Mouse (Mus musculus) hindbrain, embryonic 15.5 days (tissue): ENCODE data around the gene Dpagt1. TPM values are rescaled to one million over a fixed set of nuclear protein-coding genes. Genes with fewer than 3 reads are reported as not detected.
"Not testable (repeated sequence)": the region's sequence is repeated elsewhere in the genome, so short reads cannot be mapped to it uniquely, and the experiment has no call there.

Experiments used
- ATAC-seq: fragments of 200-750 bp; cut with Nextera tagmentation; 2 replicates; pipeline ENCODE4 v1.8.0; 2017; ENCODE audit warnings: low read depth, moderate number of reproducible peaks, moderate TSS enrichment; ENCODE audit not compliant: low FRiP score
- H3K27ac ChIP-seq: fragments of 300-500 bp; sonication (generic); replicated peaks from 2 replicates; pipeline ENCODE4 v1.5.1; 2015; ENCODE audit warnings: mild to moderate bottlenecking, inconsistent platforms
- H3K27me3 ChIP-seq: fragments of 300-500 bp; sonication (generic); 2 replicates; pipeline ENCODE4 v1.6.1; 2015; ENCODE audit warnings: control low read depth, inconsistent platforms
- H3K36me3 ChIP-seq: fragments of 300-500 bp; sonication (generic); 2 replicates; pipeline ENCODE4 v1.6.1; 2015; ENCODE audit warnings: control low read depth, inconsistent platforms
- H3K4me1 ChIP-seq: fragments of 300-500 bp; sonication (generic); replicated peaks from 2 replicates; pipeline ENCODE4 v1.6.1; 2015; ENCODE audit warnings: control low read depth, inconsistent platforms
- H3K4me2 ChIP-seq: fragments of 300-500 bp; sonication (generic); 2 replicates; pipeline ENCODE4 v1.6.1; 2015; ENCODE audit warnings: moderate library complexity, mild to moderate bottlenecking, inconsistent platforms
- H3K4me3 ChIP-seq: fragments of 300-500 bp; sonication (generic); 2 replicates; pipeline ENCODE4 v1.5.1; 2015; ENCODE audit warnings: mild to moderate bottlenecking, inconsistent platforms
- H3K9ac ChIP-seq: fragments of 300-500 bp; sonication (generic); 2 replicates; pipeline ENCODE4 v1.6.1; 2015; ENCODE audit warnings: inconsistent platforms
- H3K9me3 ChIP-seq: fragments of 300-500 bp; sonication (generic); 2 replicates; pipeline ENCODE4 v1.6.1; 2016; ENCODE audit warnings: control low read depth, inconsistent platforms
- WGBS: fragments of 180-500 bp; shearing (Covaris S2); methylation state at CpG from one replicate; pipeline ENCODE4 v1.1.7; 2015; 5-methylcytosine and 5-hydroxymethylcytosine counted together
- polyA plus RNA-seq: library from polyadenylated mRNA; unstranded; fragments of >200 nt; fragmentation: Nextera tagmentation; extraction: Ambion mirVana; gene quantifications from 2 replicates; pipeline ENCODE4 v1.2.1, GENCODE M21; 2015

The Dpagt1 gene
- polyA plus RNA-seq, 1 experiment from 2014 or later: 38.7 TPM

DNA sequence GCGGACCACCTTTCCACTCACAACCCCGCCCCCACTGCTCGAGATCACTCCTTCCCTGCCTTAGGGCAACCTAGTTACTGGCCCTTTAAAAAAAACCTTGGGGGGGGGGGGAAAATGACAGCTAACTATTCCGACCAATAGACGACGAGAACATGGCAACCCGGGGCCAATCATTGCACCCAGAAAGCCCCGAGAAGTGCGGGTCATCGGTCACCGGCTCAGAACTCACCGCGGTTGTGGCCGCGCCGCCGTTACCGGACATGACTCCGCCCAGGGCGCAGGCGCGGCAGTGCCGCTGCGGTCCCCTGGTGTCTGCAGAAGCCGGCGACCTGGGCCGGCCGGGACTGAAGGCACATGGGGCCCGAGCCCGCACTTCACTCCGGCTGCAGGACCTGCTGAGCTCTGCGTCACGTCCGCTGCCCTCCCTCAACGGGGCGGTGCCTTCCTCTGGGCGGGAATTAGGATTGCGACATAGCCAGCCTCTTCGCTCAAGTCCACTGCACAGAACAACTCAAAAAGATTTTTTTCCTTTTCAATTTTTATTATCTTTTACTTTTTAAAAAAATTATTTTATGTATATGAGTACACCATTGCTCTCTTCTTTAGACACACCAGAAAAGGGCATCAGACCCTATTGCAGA, 18.1 kb downstream of the Dpagt1 start, which contains the start of gene Hmbs:
Gene Hmbs (minus strand): TSS at position 448 of the 641 bp plus-strand sequence.
- no peaks in the 10 kb centered on the region for H3K27me3 ChIP-seq
- H3K27ac ChIP-seq: peak within 1 kb of the TSS; percentile 97
- 0% methylated on average over 39 of the region's 39 CpGs for WGBS
- H3K9ac ChIP-seq: peak within 1 kb of the TSS; percentile 70
- H3K36me3 ChIP-seq: peaks cover 19% of the 10 kb centered on the region
- no peaks in the 10 kb centered on the region for H3K9me3 ChIP-seq
- peak; percentile 96 for ATAC-seq
- peak within 1 kb of the TSS; percentile 67 for H3K4me3 ChIP-seq
- peak within 1 kb of the TSS; percentile 64 for H3K4me2 ChIP-seq
- peaks cover 15% of the 10 kb centered on the region for H3K4me1 ChIP-seq

DNA sequence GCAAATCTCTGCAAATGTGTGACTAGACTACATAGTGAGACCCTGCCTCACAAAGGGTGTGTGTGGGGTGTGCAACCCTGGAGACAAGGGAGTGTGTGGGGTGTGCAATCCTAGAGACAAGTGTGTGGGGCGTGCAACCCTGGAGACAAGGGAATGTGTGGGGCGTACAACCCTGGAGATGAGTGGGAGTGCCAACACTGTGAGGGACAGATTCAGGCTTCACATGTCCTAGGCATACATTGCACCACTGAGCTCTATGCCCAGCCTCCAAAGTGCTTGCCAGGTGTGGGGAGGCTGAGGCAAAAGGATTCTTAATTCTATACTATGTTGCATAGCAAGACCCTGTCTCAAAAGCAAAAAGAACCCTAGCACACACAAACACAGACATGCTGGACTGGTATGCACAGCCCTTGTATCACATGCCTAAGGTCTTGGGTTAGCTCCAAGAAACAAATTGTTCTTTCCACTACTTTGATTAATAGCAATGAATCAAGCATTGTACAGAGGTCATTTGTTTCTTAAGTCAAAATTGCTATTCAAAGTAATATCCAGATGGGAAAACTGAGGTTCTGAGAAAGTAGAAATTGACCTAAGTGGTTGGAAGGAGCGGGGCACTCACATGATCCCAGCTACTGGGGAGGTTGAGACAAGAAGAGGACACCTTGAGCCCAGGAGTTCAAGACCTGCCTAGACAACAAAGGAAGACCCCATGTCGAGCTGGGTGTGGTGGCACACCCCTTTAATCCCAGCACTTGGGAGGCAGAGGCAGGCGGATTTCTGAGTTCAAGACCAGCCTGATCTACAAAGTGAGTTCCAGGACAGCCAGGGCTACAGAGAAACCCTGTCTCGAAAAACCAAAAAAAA, 20.0 kb downstream of the Dpagt1 start:
- no peak for ATAC-seq
- peaks cover 15% of the 10 kb centered on the region for H3K4me1 ChIP-seq
- H3K4me3 ChIP-seq: no peak overlapping the region
- H3K9ac ChIP-seq: no peak overlapping the region
- no peaks in the 10 kb centered on the region for H3K9me3 ChIP-seq
- peaks cover 35% of the 10 kb centered on the region for H3K36me3 ChIP-seq
- no peaks in the 10 kb centered on the region for H3K27me3 ChIP-seq
- H3K4me2 ChIP-seq: no peak overlapping the region
- 92% methylated on average over 6 of the region's 6 CpGs for WGBS
- H3K27ac ChIP-seq: no peak overlapping the region

DNA sequence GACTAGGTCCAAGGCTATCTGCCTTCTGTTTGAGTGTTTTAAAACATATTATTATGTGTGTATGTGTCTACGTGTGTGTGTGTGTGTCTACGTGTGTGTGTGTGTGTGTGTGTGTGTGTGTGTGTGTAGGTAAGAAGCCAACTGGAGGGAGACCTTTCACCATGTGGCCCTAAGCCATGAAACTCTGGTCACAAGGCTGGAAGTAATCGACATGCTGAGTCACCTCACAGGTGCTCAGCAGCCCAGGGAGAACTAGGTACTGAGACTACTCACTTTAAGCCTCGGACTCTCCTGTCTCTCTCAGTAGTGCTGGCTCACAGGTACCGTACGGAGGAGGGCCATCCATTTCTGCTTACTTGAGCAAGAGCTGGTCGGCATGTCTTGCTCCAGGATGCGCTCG, 21.3 kb downstream of the Dpagt1 start:
- Histone ChIP-seq H3K4me1 (peaks cover 14% of the 10 kb centered on the region), H3K4me3 (no peak overlapping the region), H3K4me2 (no peak overlapping the region), H3K9me3 (no peaks in the 10 kb centered on the region), H3K27ac (no peak overlapping the region), H3K36me3 (peaks cover 48% of the 10 kb centered on the region), H3K9ac (no peak overlapping the region), H3K27me3 (no peaks in the 10 kb centered on the region)
- ATAC-seq: no peak
- WGBS: 95% methylated on average over 9 of the region's 9 CpGs

DNA sequence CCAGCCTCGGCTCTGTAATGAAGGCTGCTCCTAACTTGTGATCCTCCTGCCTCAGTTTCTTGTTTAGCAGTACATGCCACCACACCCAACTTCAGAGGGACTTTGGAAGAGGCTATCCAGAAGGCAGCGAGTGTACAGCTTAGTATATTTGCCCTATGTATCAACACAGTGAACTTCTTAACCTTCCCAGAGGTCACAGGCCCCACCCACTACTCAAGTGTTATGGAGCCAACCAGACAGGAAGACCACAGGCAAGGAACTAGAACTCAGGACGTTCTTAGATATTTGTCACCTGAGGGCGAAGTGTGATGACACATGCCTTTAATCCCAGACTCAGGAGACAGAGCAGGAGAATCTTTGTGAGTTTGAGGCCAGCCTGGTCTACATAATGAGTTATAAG, 21.8 kb downstream of the Dpagt1 start:
- H3K4me2 ChIP-seq: no peak overlapping the region
- H3K9me3 ChIP-seq: no peaks in the 10 kb centered on the region
- H3K9ac ChIP-seq: no peak overlapping the region
- H3K27me3 ChIP-seq: no peaks in the 10 kb centered on the region
- no peak overlapping the region for H3K4me3 ChIP-seq
- H3K27ac ChIP-seq: no peak overlapping the region
- peaks cover 53% of the 10 kb centered on the region for H3K36me3 ChIP-seq
- H3K4me1 ChIP-seq: peaks cover 11% of the 10 kb centered on the region
- WGBS: 93% methylated on average over 4 of the region's 4 CpGs
- no peak for ATAC-seq

DNA sequence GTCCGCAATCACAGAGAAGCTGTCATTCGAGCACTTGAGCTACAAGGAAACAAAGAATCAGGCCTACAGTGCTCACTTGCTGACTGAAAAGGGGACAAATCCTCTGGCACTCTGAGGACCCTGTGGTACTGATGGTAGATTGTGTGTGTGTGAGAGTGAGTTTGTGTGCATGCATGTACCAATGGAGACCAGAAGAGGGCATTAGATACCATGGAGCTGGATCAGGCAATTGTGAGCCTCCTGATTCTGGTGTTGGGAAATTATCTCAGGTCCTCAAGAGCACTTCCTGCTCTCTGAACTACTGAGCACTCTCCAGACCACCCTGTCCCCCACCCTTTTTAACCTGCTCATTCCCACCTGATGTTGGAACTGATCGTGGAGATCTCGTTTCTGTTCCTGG, 22.7 kb downstream of the Dpagt1 start:
- Histone ChIP-seq H3K4me2 (no peak overlapping the region), H3K36me3 (peaks cover 62% of the 10 kb centered on the region), H3K4me1 (peaks cover 5% of the 10 kb centered on the region; the same call in 1 of the 2 replicates), H3K9me3 (no peaks in the 10 kb centered on the region), H3K27ac (no peak overlapping the region), H3K9ac (no peak overlapping the region), H3K27me3 (no peaks in the 10 kb centered on the region), H3K4me3 (no peak overlapping the region)
- 95% methylated on average over 4 of the region's 4 CpGs for whole genome bisulfite sequencing
- no peak for ATAC-seq

DNA sequence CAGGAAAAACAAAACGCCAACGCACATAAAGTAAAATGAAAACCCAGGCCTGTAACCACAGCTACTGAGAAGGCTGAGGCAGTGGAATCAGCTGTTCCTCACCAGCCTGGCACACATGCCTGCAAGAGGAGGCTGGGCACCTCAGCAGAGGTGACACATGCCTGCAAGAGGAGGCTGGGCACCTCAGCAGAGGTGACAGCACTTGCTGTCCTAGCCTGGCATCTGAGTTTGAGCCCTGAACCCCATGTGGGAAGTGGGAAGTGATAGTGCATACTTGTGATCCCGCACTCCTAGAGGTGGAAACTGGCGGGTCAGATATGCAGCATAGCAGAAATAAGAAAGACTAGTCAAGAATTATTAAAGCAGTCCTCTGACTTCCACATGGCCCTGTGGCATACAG, 25.6 kb downstream of the Dpagt1 start:
- Histone ChIP-seq H3K27me3 (no peaks in the 10 kb centered on the region), H3K9ac (no peak overlapping the region), H3K4me2 (no peak overlapping the region), H3K36me3 (peaks cover 91% of the 10 kb centered on the region), H3K9me3 (no peaks in the 10 kb centered on the region), H3K27ac (no peak overlapping the region), H3K4me3 (no peak overlapping the region), H3K4me1 (no peaks in the 10 kb centered on the region)
- WGBS: 94% methylated on average over 4 of the region's 4 CpGs
- ATAC-seq: no peak

DNA sequence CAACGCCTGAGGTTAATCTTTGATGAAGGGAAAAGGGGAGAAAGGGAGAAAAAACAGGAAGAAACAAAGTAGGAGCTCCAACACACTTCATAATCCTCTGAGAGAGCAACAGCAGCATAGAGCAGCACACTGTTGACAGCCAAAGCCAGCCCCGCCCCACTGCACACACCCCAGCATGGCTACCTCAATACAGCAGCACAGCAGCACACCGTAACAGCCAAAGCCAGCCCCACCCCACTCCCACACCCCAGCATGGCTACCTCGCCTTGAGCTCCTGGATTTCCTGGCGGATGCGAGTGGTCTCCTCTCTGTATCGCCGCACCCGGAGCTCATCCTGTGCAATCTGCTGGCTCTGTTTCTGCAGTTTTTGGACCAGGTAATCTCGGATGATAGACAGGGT, 26.5 kb downstream of the Dpagt1 start:
- no peak overlapping the region for H3K4me3 ChIP-seq
- 94% methylated on average over 10 of the region's 10 CpGs for WGBS
- no peak overlapping the region for H3K4me2 ChIP-seq
- peaks cover 94% of the 10 kb centered on the region for H3K36me3 ChIP-seq
- H3K27me3 ChIP-seq: no peaks in the 10 kb centered on the region
- H3K4me1 ChIP-seq: no peaks in the 10 kb centered on the region
- no peak for ATAC-seq
- H3K9ac ChIP-seq: no peak overlapping the region
- H3K9me3 ChIP-seq: no peaks in the 10 kb centered on the region
- no peak overlapping the region for H3K27ac ChIP-seq

DNA sequence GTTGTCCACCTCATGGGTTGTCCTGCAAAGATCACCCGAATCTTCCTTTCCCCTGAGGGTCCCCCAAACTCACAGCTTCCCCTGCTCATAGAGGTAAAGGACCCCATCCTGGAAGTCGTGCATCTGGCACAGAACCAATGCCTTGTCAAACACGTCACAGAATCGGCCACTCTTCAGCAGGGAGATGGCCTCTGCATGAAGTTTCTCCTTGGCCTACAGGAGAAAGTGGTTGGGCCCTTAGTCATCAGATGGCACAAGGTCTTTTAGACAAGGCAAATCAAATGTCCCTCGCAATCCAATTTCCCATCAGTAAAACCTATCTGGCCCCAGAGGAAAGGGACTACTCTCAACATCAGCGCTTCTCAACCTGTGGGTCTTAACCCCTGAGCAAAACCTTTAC, 27.3 kb downstream of the Dpagt1 start:
- Histone ChIP-seq H3K4me3 (no peak overlapping the region), H3K9me3 (no peaks in the 10 kb centered on the region), H3K27ac (no peak overlapping the region), H3K27me3 (no peaks in the 10 kb centered on the region), H3K4me2 (no peak overlapping the region), H3K4me1 (no peaks in the 10 kb centered on the region), H3K36me3 (peaks cover 94% of the 10 kb centered on the region), H3K9ac (no peak overlapping the region)
- 95% methylated on average over 6 of the region's 6 CpGs for WGBS
- no peak for ATAC-seq

DNA sequence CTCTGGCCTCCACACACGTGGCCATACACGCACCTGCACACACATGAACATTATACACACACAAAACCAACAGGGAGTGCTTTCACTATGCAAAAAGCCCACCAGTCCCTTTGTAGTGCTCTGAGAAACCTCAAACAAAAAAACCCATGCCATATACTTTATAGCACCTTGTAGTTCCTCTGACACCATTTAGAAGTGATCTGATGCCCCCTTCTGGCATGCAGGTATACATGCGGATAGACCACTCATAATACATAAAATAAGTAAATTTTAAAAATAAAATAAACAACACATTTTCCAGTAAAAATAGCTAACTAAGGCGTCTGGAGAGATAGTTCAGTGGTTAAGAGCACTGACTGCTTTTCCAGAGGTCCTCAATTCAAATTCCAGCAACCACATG, 31.4 kb downstream of the Dpagt1 start:
- Histone ChIP-seq H3K36me3 (peaks cover 72% of the 10 kb centered on the region), H3K9me3 (no peaks in the 10 kb centered on the region), H3K4me1 (peaks cover 9% of the 10 kb centered on the region), H3K9ac (no peak overlapping the region), H3K27me3 (no peaks in the 10 kb centered on the region), H3K27ac (no peak overlapping the region), H3K4me3 (no peak overlapping the region), H3K4me2 (no peak overlapping the region)
- WGBS: 86% methylated on average over 4 of the region's 4 CpGs
- no peak for ATAC-seq

DNA sequence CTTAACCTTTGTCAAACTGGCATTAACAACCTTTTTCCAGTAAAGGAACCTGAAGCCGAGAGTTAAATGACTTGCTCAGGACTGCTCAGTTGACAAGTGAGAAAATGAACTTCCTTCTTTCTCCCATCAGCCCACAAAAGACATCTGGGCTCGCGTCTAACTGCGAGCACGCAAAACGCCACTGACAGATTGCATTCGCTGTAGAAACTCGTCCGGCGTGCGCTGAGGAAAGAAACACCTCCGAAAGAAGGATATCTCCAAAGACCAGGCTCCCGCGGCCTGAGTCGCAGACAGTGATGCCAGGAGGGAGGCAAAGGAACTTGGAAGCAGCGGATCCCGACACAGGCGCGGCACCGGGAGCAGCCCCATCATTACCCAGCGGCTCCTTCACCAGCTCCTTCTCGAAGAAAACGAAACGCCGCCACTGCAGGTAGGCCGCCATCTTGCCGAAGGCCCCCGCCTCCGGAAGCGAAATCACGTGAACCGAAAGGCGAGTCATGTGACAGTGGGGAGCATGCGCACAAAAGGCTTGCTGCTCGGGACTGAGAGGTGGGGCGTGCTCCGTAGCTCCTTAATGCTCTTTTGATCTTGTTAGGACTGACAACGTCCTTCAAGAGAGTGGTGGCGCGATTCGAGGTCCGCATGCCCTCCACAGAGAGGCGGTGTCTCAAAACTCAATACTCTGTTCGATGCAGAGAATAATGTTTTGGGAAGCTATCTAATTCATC, 35.5 kb downstream of the Dpagt1 start, which contains the start of gene Vps11:
Gene Vps11 (minus strand): TSS at position 481 of the 728 bp plus-strand sequence.
- Histone ChIP-seq H3K4me1 (peaks cover 9% of the 10 kb centered on the region), H3K36me3 (peaks cover 30% of the 10 kb centered on the region), H3K4me3 (peak within 1 kb of the TSS; percentile 99), H3K9me3 (no peaks in the 10 kb centered on the region), H3K27ac (peak within 1 kb of the TSS; percentile 86), H3K9ac (peak within 1 kb of the TSS; percentile 95), H3K4me2 (peak within 1 kb of the TSS; percentile 75), H3K27me3 (no peaks in the 10 kb centered on the region)
- peak; percentile 95 for ATAC-seq
- under 1% methylated on average over 44 of the region's 44 CpGs for WGBS

DNA sequence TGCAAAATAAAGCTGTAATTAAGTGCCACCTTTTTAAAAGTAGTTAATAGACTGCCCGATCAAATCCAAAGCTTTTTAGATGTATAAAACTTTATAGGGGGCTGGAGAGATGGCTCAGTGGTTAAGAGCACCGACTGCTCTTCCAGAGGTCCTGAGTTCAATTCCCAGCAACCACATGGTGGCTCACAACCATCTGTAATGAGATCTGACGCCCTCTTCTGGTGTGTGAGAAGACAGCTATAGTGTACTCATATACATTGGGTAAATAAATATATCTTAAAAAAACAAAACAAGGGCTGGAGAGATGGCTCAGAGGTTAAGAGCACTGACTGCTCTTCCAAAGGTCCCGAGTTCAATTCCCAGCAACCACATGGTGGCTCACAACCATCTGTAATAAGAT, 36.1 kb downstream of the Dpagt1 start:
- peak; percentile 31; the same call in 1 of the 2 replicates for ATAC-seq
- H3K9me3 ChIP-seq: not testable (repeated sequence)

DNA sequence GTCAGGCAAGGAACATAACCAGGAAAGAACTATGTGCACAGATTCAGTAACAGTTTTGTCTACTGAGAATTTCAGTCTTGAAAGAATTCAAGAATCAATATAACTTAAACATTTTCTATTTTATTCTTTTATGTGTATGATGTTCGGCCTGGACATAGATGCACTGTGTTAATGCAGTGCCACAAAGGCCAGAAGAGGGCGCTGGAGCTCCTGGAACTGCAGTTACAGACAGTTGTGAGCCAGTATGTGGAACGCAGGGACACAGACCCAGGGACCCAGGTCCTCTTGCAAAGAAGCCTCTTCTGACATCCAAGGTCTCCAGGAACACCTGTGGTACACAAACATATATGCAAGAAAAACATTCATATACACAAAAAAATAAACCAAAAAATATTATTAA, 38.7 kb downstream of the Dpagt1 start:
- Histone ChIP-seq H3K27ac (no peak overlapping the region), H3K27me3 (no peaks in the 10 kb centered on the region), H3K9me3 (no peaks in the 10 kb centered on the region), H3K4me2 (no peak overlapping the region), H3K4me3 (no peak overlapping the region), H3K36me3 (peaks cover 5% of the 10 kb centered on the region), H3K4me1 (peaks cover 9% of the 10 kb centered on the region), H3K9ac (no peak overlapping the region)
- WGBS: 66% methylated on average over 3 of the region's 3 CpGs
- ATAC-seq: no peak

More for the DNA sequence above, 36.1 kb downstream of the Dpagt1 start:
- peak overlapping the region; percentile 95 for H3K9ac ChIP-seq
- not testable (repeated sequence) for H3K4me1 ChIP-seq, H3K27me3 ChIP-seq
- H3K27ac ChIP-seq: peak overlapping the region; percentile 86
- 43% methylated on average over 4 of the region's 4 CpGs for WGBS
- peaks cover 26% of the 10 kb centered on the region for H3K36me3 ChIP-seq
- peak overlapping the region; percentile 99 for H3K4me3 ChIP-seq
- H3K4me2 ChIP-seq: peak overlapping the region; percentile 75
